Mouse (Mus musculus) liver, adult 2 months (tissue): Measurements from ENCODE around the gene Aipl1. TPM values are rescaled to one million over a fixed set of nuclear protein-coding genes. Genes with fewer than 3 reads are reported as not detected.
A peak's percentile ranks its signal among the peaks of the same experiment; 100 is the strongest.
"Not testable (repeated sequence)": the region's sequence is repeated elsewhere in the genome, so short reads cannot be mapped to it uniquely, and the experiment has no call there.

Experiments used
- DNase-seq: peaks from one replicate; pipeline ENCODE4 v3.0.0-alpha.2; 2011; ENCODE audit warnings: low read depth, low spot score; ENCODE audit errors: extremely low read depth
- H3K27ac ChIP-seq: fragments of 200-500 bp; replicated peaks from 2 replicates; pipeline ENCODE4 v1.5.1; 2012; ENCODE audit warnings: low read depth, mild to moderate bottlenecking, control low read depth, inconsistent platforms, low read length; ENCODE audit not compliant: insufficient read depth
- H3K27me3 ChIP-seq: fragments of 200-500 bp; 2 replicates; pipeline ENCODE4 v1.6.1; 2012; ENCODE audit warnings: mild to moderate bottlenecking, moderate library complexity, low read length, inconsistent platforms; ENCODE audit not compliant: control insufficient read depth, insufficient read depth
- H3K36me3 ChIP-seq: fragments of 200-500 bp; 2 replicates; pipeline ENCODE4 v1.6.1; 2012; ENCODE audit warnings: low read length, inconsistent platforms; ENCODE audit not compliant: control insufficient read depth, insufficient read depth
- H3K4me1 ChIP-seq: fragments of 200-500 bp; 2 replicates; pipeline ENCODE4 v1.6.1; 2011; ENCODE audit warnings: low read length; ENCODE audit not compliant: control insufficient read depth, insufficient read depth
- H3K4me3 ChIP-seq: fragments of 200-500 bp; 2 replicates; pipeline ENCODE4 v1.5.1; 2011; ENCODE audit warnings: low read depth, mild to moderate bottlenecking, control low read depth, low read length, moderate library complexity; ENCODE audit not compliant: insufficient read depth
- H3K79me2 ChIP-seq: fragments of 200-500 bp; 2 replicates; pipeline ENCODE4 v1.6.1; 2012; ENCODE audit warnings: inconsistent platforms, mild to moderate bottlenecking, low read length, moderate library complexity; ENCODE audit not compliant: control insufficient read depth, insufficient read depth
- H3K9ac ChIP-seq: fragments of 200-500 bp; 2 replicates; pipeline ENCODE4 v1.6.1; 2012; ENCODE audit warnings: low read depth, mild to moderate bottlenecking, control low read depth, inconsistent platforms, low read length
- CTCF ChIP-seq: fragments of 200-500 bp; IDR thresholded peaks from 2 replicates; pipeline ENCODE4 v1.5.1; 2011; ENCODE audit warnings: low read depth, low read length, control low read depth
- POLR2A ChIP-seq: fragments of 200-500 bp; IDR thresholded peaks from 2 replicates; pipeline ENCODE4 v1.6.1; 2011; ENCODE audit warnings: low read length, control low read depth; ENCODE audit not compliant: insufficient read depth; ENCODE audit errors: extremely low read depth
- WGBS: fragments of 180-500 bp; shearing (Covaris S2); methylation state at CpG from one replicate; pipeline ENCODE4 v1.1.7; 2018; 5-methylcytosine and 5-hydroxymethylcytosine counted together
- polyA plus RNA-seq: library from polyadenylated mRNA; depleted of rRNA; stranded (reverse); fragments of >200 nt; gene quantifications from 2 replicates; pipeline ENCODE4 v1.2.3, GENCODE M21; 2012
- total RNA-seq: library from RNA; depleted of rRNA; stranded (reverse); fragments of >200 nt; gene quantifications from 2 replicates; pipeline ENCODE4 v1.2.3, GENCODE M21; 2014

The Aipl1 gene
- total and polyA plus RNA-seq, 2 experiments = not detected

- H3K4me3 ChIP-seq = no peak overlapping the region
- 23% methylated on average over 11 of the region's 11 CpGs for WGBS
- DNase-seq = no peak
- H3K4me1 ChIP-seq = no peaks in the 10 kb centered on the region
- no peak for TF ChIP-seq POLR2A
- no peak for TF ChIP-seq CTCF
- no peaks in the 10 kb centered on the region for H3K36me3 ChIP-seq
- H3K9ac ChIP-seq = no peak overlapping the region
- no peaks in the 10 kb centered on the region for H3K79me2 ChIP-seq
- no peaks in the 10 kb centered on the region for H3K27me3 ChIP-seq
- no peak overlapping the region for H3K27ac ChIP-seq
Measured at GRCm38 (mm10) chr11:71996805-71997204, 40.5 kb downstream of the Aipl1 start.

GRCm38 (mm10) chr11:71995968-71996511 is 41.3 kb downstream of the Aipl1 start:
- 17% methylated on average over 9 of the region's 9 CpGs for WGBS

GRCm38 (mm10) chr11:71992438-71992837 is 44.9 kb downstream of the Aipl1 start:
- H3K4me1 ChIP-seq = no peaks in the 10 kb centered on the region
- H3K27me3 ChIP-seq = no peaks in the 10 kb centered on the region
- H3K4me3 ChIP-seq = no peak overlapping the region
- H3K36me3 ChIP-seq = no peaks in the 10 kb centered on the region
- 81% methylated on average over 12 of the region's 12 CpGs for WGBS
- TF ChIP-seq POLR2A = no peak
- TF ChIP-seq CTCF = no peak
- no peak overlapping the region for H3K9ac ChIP-seq
- no peak for DNase-seq
- no peak overlapping the region for H3K27ac ChIP-seq
- no peaks in the 10 kb centered on the region for H3K79me2 ChIP-seq

More at GRCm38 (mm10) chr11:71995968-71996511, 41.3 kb downstream of the Aipl1 start:
- H3K27me3 ChIP-seq = no peaks in the 10 kb centered on the region
- 0 out of 2 replicates have a peak overlapping the region, but pooled peaks have one; percentile 30 for H3K27ac ChIP-seq
- peak; percentile 7 for DNase-seq
- no peaks in the 10 kb centered on the region for H3K4me1 ChIP-seq
- no peaks in the 10 kb centered on the region for H3K36me3 ChIP-seq
- H3K4me3 ChIP-seq = no peak overlapping the region
- TF ChIP-seq POLR2A (no peak), CTCF (no peak)
- no peaks in the 10 kb centered on the region for H3K79me2 ChIP-seq
- no peak overlapping the region for H3K9ac ChIP-seq

GRCm38 (mm10) chr11:71991541-71991940 is 45.8 kb downstream of the Aipl1 start:
- WGBS = 21% methylated on average over 5 of the region's 5 CpGs
- H3K79me2 ChIP-seq = no peaks in the 10 kb centered on the region
- H3K9ac ChIP-seq = no peak overlapping the region
- no peaks in the 10 kb centered on the region for H3K27me3 ChIP-seq
- no peaks in the 10 kb centered on the region for H3K4me1 ChIP-seq
- H3K4me3 ChIP-seq = no peak overlapping the region
- TF ChIP-seq CTCF = peak; percentile 54; the same call in 1 of the 2 replicates
- TF ChIP-seq POLR2A = no peak
- no peak overlapping the region for H3K27ac ChIP-seq
- no peaks in the 10 kb centered on the region for H3K36me3 ChIP-seq
- peak; percentile 45 for DNase-seq

GRCm38 (mm10) chr11:71989407-71989806 is 47.9 kb downstream of the Aipl1 start:
- not testable (repeated sequence) for H3K27me3 ChIP-seq, H3K9ac ChIP-seq, H3K79me2 ChIP-seq, H3K4me3 ChIP-seq, H3K36me3 ChIP-seq, H3K4me1 ChIP-seq, H3K27ac ChIP-seq, DNase-seq
- WGBS = 65% methylated on average over 5 of the region's 5 CpGs
